Mouse (Mus musculus): ENCODE measurements at regions not wholly inside any gene's neighbourhood (a gene's known extent, or its start where the extent isn't known, plus 50 kb on each side); places are given as distances from the start of the nearest gene placed in this dataset.

DNA sequence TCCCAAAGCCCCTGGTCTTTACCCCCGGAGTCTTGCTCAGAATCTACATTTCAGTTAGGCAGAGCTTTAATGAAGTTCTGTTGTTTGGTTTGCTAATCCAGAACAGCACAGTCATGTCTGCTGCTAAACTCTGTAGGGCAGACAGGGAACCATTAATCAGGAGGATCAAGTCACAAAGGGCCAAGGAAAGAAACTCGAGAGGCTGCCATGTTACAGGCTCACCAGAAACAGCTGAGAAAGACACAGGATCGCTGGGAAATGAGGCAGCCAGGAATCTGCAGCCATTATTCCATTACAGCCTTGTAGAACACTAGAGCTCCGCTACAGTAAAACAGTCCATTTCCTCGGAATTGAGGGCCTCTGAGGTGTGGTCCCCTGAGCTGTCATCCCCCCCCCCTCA is 121.1 kb upstream of the Cops8 start:
- TF ChIP-seq FOSL1 (IDR thresholded peaks at IDR 0.05; ENCODE audit: insufficient read depth, low read length, poor library complexity, severe bottlenecking) (no peak), MYOG (IDR thresholded peaks at IDR 0.05; ENCODE audit: control insufficient read depth, extremely low read depth, insufficient read length) (no peak), MYOD1 (IDR thresholded peaks at IDR 0.05; ENCODE audit: control insufficient read depth, insufficient read length, low read depth) (no peak), CEBPB (IDR thresholded peaks at IDR 0.05; ENCODE audit: low read depth) (no peak), USF1 (IDR thresholded peaks at IDR 0.05; ENCODE audit: low read depth) (no peak), CTCF (IDR thresholded peaks at IDR 0.05; ENCODE audit: control insufficient read depth, insufficient read depth, insufficient read length) (no peak), MAX (IDR thresholded peaks at IDR 0.05) (no peak)
- Histone ChIP-seq H3K27me3 (ENCODE audit: control insufficient read depth, insufficient read depth, insufficient read length) (no peaks in the 10 kb centered on the region), H3K4me3 (ENCODE audit: insufficient read depth, poor library complexity, severe bottlenecking) (no peak overlapping the region), H3K79me2 (ENCODE audit: control insufficient read depth, insufficient read depth) (no peaks in the 10 kb centered on the region), H3ac (ENCODE audit: control insufficient read depth, insufficient read length, low read depth) (no peak overlapping the region), H3K36me3 (ENCODE audit: control insufficient read depth, insufficient read depth) (no peaks in the 10 kb centered on the region), H3K79me3 (ENCODE audit: low read depth) (no peaks in the 10 kb centered on the region)

GRCm38 (mm10) chr1:90486349-90486839 is 116.4 kb upstream of the Cops8 start:
- no peaks in the 10 kb centered on the region for H3K79me2 ChIP-seq (ENCODE audit: control insufficient read depth, insufficient read depth)
- no peaks in the 10 kb centered on the region for H3K79me3 ChIP-seq (ENCODE audit: low read depth)
- H3ac ChIP-seq (ENCODE audit: control insufficient read depth, insufficient read length, low read depth): no peak overlapping the region
- TF ChIP-seq MYOG (IDR thresholded peaks at IDR 0.05; ENCODE audit: control insufficient read depth, extremely low read depth, insufficient read length) (no peak), FOSL1 (IDR thresholded peaks at IDR 0.05; ENCODE audit: insufficient read depth, low read length, poor library complexity, severe bottlenecking) (peak; percentile 56), MAX (IDR thresholded peaks at IDR 0.05) (peak; percentile 57), MYOD1 (IDR thresholded peaks at IDR 0.05; ENCODE audit: control insufficient read depth, insufficient read length, low read depth) (peak; percentile 88)
- H3K36me3 ChIP-seq (ENCODE audit: control insufficient read depth, insufficient read depth): no peaks in the 10 kb centered on the region
- H3K27me3 ChIP-seq (ENCODE audit: control insufficient read depth, insufficient read depth, insufficient read length): no peaks in the 10 kb centered on the region
- no peak overlapping the region for H3K4me3 ChIP-seq (ENCODE audit: insufficient read depth, poor library complexity, severe bottlenecking)

DNA sequence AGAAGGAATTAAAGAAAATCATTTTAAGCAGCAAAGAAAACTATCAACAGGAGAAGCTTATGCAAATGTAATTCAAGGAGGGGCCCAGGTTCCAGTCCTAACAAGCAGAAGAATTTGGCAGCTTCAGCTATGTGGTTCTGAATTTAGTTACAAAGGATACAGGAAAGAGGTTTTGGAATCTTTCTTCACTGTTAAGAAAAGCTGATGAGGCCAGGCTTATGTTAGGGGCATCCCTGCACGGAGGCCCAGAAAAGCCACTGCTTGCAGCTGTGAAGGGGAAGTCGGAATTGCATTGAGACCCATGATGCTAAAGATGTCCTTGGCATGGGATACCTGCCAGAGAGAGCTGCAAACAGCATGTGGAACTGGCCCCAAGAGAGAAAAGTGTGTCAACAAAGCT is 114.9 kb upstream of the Cops8 start:
- no peak for TF ChIP-seq CEBPB (IDR thresholded peaks at IDR 0.05; ENCODE audit: low read depth)
- TF ChIP-seq FOSL1 (IDR thresholded peaks at IDR 0.05; ENCODE audit: insufficient read depth, low read length, poor library complexity, severe bottlenecking): no peak
- TF ChIP-seq MAX (IDR thresholded peaks at IDR 0.05): no peak
- TF ChIP-seq CTCF (IDR thresholded peaks at IDR 0.05; ENCODE audit: control insufficient read depth, insufficient read depth, insufficient read length): no peak
- TF ChIP-seq MYOG (IDR thresholded peaks at IDR 0.05; ENCODE audit: control insufficient read depth, extremely low read depth, insufficient read length): no peak
- TF ChIP-seq MYOD1 (IDR thresholded peaks at IDR 0.05; ENCODE audit: control insufficient read depth, insufficient read length, low read depth): no peak
- no peak for TF ChIP-seq USF1 (IDR thresholded peaks at IDR 0.05; ENCODE audit: low read depth)
- no peaks in the 10 kb centered on the region for H3K36me3 ChIP-seq (ENCODE audit: control insufficient read depth, insufficient read depth)

DNA sequence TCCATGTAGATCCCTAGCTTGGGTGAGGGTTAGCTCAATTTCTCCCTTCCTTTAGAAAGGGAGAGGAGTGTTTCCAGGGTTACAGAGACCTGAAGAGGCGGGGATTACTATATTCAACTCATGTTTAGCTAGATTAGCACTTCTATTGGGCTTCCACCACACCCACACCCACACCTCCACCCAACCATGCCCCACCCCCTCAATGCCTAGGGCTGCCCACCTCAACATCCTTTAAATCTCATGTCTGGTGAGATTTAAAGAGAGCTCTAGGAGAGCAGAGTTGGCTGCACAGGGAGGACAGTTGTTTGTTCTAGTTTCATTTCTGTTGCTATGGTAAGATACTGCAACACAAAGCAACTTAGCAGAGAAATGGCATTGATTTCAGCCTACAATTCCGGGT is 113.8 kb upstream of the Cops8 start:
- H3K36me3 ChIP-seq (ENCODE audit: control insufficient read depth, insufficient read depth): no peaks in the 10 kb centered on the region
- H3ac ChIP-seq (ENCODE audit: control insufficient read depth, insufficient read length, low read depth): no peak overlapping the region
- TF ChIP-seq MYOG (IDR thresholded peaks at IDR 0.05; ENCODE audit: control insufficient read depth, extremely low read depth, insufficient read length) (no peak), CTCF (IDR thresholded peaks at IDR 0.05; ENCODE audit: control insufficient read depth, insufficient read depth, insufficient read length) (no peak), MYOD1 (IDR thresholded peaks at IDR 0.05; ENCODE audit: control insufficient read depth, insufficient read length, low read depth) (no peak), USF1 (IDR thresholded peaks at IDR 0.05; ENCODE audit: low read depth) (no peak), CEBPB (IDR thresholded peaks at IDR 0.05; ENCODE audit: low read depth) (no peak), FOSL1 (IDR thresholded peaks at IDR 0.05; ENCODE audit: insufficient read depth, low read length, poor library complexity, severe bottlenecking) (no peak), MAX (IDR thresholded peaks at IDR 0.05) (no peak)
- H3K79me3 ChIP-seq (ENCODE audit: low read depth): no peaks in the 10 kb centered on the region
- H3K4me3 ChIP-seq (ENCODE audit: insufficient read depth, poor library complexity, severe bottlenecking): no peak overlapping the region
- no peaks in the 10 kb centered on the region for H3K27me3 ChIP-seq (ENCODE audit: control insufficient read depth, insufficient read depth, insufficient read length)
- no peaks in the 10 kb centered on the region for H3K79me2 ChIP-seq (ENCODE audit: control insufficient read depth, insufficient read depth)

More for the DNA sequence above, 114.9 kb upstream of the Cops8 start:
- Histone ChIP-seq H3K27me3 (ENCODE audit: control insufficient read depth, insufficient read depth, insufficient read length) (no peaks in the 10 kb centered on the region), H3K79me3 (ENCODE audit: low read depth) (no peaks in the 10 kb centered on the region), H3K79me2 (ENCODE audit: control insufficient read depth, insufficient read depth) (no peaks in the 10 kb centered on the region), H3ac (ENCODE audit: control insufficient read depth, insufficient read length, low read depth) (no peak overlapping the region), H3K4me3 (ENCODE audit: insufficient read depth, poor library complexity, severe bottlenecking) (no peak overlapping the region)

GRCm38 (mm10) chr1:90490335-90490734 is 112.4 kb upstream of the Cops8 start:
- TF ChIP-seq MAX (IDR thresholded peaks at IDR 0.05) (no peak), CEBPB (IDR thresholded peaks at IDR 0.05; ENCODE audit: low read depth) (no peak), MYOD1 (IDR thresholded peaks at IDR 0.05; ENCODE audit: control insufficient read depth, insufficient read length, low read depth) (no peak), USF1 (IDR thresholded peaks at IDR 0.05; ENCODE audit: low read depth) (no peak), MYOG (IDR thresholded peaks at IDR 0.05; ENCODE audit: control insufficient read depth, extremely low read depth, insufficient read length) (no peak), FOSL1 (IDR thresholded peaks at IDR 0.05; ENCODE audit: insufficient read depth, low read length, poor library complexity, severe bottlenecking) (no peak), CTCF (IDR thresholded peaks at IDR 0.05; ENCODE audit: control insufficient read depth, insufficient read depth, insufficient read length) (no peak)
- H3K4me3 ChIP-seq (ENCODE audit: insufficient read depth, poor library complexity, severe bottlenecking): no peak overlapping the region
- no peaks in the 10 kb centered on the region for H3K36me3 ChIP-seq (ENCODE audit: control insufficient read depth, insufficient read depth)
- no peak overlapping the region for H3ac ChIP-seq (ENCODE audit: control insufficient read depth, insufficient read length, low read depth)
- H3K79me3 ChIP-seq (ENCODE audit: low read depth): no peaks in the 10 kb centered on the region
- no peaks in the 10 kb centered on the region for H3K27me3 ChIP-seq (ENCODE audit: control insufficient read depth, insufficient read depth, insufficient read length)
- no peaks in the 10 kb centered on the region for H3K79me2 ChIP-seq (ENCODE audit: control insufficient read depth, insufficient read depth)

- Histone ChIP-seq H3ac (ENCODE audit: control insufficient read depth, insufficient read length, low read depth) (no peak overlapping the region), H3K79me3 (ENCODE audit: low read depth) (no peaks in the 10 kb centered on the region), H3K79me2 (ENCODE audit: control insufficient read depth, insufficient read depth) (no peaks in the 10 kb centered on the region), H3K27me3 (ENCODE audit: control insufficient read depth, insufficient read depth, insufficient read length) (no peaks in the 10 kb centered on the region), H3K4me3 (ENCODE audit: insufficient read depth, poor library complexity, severe bottlenecking) (no peak overlapping the region), H3K36me3 (ENCODE audit: control insufficient read depth, insufficient read depth) (no peaks in the 10 kb centered on the region)
- TF ChIP-seq MYOD1 (IDR thresholded peaks at IDR 0.05; ENCODE audit: control insufficient read depth, insufficient read length, low read depth) (no peak), USF1 (IDR thresholded peaks at IDR 0.05; ENCODE audit: low read depth) (no peak), FOSL1 (IDR thresholded peaks at IDR 0.05; ENCODE audit: insufficient read depth, low read length, poor library complexity, severe bottlenecking) (no peak), MAX (IDR thresholded peaks at IDR 0.05) (no peak), MYOG (IDR thresholded peaks at IDR 0.05; ENCODE audit: control insufficient read depth, extremely low read depth, insufficient read length) (no peak), CTCF (IDR thresholded peaks at IDR 0.05; ENCODE audit: control insufficient read depth, insufficient read depth, insufficient read length) (no peak), CEBPB (IDR thresholded peaks at IDR 0.05; ENCODE audit: low read depth) (no peak)
These were observed 109.3 kb upstream of the Cops8 start for GRCm38 (mm10) chr1:90493481-90493880.
